Mouse (Mus musculus): Measurements from ENCODE around the gene Frmd4b.

DNA sequence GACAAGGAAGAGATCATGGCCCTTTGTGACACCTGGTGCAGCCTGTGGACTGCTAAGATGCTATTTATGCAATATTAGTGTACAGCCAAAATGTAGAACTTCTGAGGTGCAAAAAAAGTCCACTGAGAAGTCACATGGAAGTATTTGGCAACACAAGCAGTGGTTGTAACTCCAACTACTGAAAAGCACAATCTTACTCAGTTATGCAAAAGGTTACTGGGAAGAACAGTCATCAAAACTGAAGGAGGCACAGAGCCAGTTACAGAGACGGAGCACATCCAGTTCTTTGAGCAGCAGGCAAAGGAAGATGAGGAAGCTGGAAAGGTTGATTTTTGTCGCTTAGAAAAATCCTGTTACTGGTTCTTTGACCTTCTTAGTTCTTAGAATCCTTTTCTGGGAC is 167.5 kb downstream of the Frmd4b start:
- TF ChIP-seq CTCF (IDR thresholded peaks at IDR 0.05; ENCODE audit: low read depth, low read length), result no peak
- no peak for TF ChIP-seq POLR2A (IDR thresholded peaks at IDR 0.05; ENCODE audit: extremely low read depth, insufficient read depth, low read length)

Measured in liver, adult 2 months (tissue).